Mouse (Mus musculus): ENCODE measurements at regions not wholly inside any gene's neighbourhood (a gene's known extent, or its start where the extent isn't known, plus 50 kb on each side); places are given as distances from the start of the nearest gene placed in this dataset.
"Not testable (repeated sequence)": the region's sequence is repeated elsewhere in the genome, so short reads cannot be mapped to it uniquely, and the experiment has no call there.

DNA sequence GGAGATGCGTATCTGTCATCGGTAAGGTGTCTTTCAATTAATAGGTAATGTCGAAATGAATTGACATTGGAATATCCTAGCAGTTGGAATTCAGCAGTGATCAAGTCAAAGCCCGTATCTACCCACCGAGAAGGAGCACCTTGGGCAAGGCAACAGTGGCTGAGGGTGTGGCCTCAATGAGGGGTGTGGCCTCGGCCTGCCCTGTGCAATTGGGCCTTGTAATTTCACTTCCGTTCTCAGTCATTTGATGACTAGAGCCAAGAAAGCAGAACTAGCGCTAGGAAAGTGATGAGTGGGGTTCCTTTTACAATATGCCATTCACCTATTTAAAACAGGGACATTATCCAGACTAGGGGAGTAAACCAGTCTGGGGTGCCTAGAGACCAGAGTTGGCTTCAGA, 77.6 kb downstream of the Elovl4 start:
- no peak for DNase-seq (ENCODE audit: low read depth, low spot score)

DNA sequence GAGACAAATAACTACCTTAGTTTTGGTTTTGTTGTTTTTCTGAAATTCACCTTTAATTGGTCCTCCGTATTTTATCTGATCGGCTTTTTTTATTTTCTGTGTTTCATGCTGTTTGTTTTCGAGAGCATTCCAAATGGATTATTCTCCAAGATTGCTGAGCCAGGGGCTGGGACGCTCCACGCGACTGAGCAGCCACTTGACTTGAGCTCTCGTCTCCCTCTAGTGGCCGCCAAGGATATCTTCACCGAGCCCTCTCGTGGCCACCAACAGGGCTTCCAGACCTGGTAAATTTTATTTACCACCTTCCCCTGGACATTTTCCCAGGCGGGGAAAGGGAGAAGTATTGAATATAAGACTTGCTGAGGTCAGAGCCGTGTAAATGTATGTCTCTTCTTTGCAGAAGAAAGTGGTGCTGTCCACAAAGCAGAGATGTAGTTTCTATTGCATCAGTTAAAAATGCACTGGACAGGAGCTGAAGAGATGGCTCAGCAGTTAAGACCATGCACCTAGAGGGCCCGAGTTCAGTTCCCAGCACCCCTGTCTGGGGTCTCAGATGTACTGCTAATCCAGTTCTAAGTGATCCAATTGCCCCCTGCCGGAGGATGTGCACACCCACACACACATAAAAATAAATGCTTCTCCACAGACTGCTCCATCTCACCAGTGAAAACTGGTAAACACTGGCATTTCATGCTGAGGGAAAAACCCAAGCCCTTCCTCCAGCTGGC, 78.5 kb downstream of the Elovl4 start:
- DNase-seq (ENCODE audit: low read depth, low spot score): peak; percentile 69

DNA sequence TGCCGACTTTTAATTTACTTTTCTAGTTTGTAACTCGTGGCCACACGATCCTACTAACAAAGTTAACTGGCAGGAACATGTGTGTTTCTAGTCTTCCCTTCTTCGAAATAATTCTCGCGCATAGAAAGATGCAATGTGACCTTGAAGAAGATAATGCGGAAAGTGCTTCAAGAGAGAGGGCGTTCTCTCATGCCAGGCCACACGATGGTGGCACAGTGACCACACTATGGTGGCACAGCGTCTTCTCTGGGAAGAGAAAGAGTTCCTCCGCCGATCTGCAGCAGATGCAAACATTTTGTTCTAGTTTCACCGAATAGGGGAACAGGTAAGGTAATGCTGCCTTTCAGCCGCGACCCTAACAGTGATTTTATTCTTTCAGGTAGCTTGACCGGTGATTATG, 79.1 kb downstream of the Elovl4 start:
- DNase-seq (ENCODE audit: low read depth, low spot score): no peak

DNA sequence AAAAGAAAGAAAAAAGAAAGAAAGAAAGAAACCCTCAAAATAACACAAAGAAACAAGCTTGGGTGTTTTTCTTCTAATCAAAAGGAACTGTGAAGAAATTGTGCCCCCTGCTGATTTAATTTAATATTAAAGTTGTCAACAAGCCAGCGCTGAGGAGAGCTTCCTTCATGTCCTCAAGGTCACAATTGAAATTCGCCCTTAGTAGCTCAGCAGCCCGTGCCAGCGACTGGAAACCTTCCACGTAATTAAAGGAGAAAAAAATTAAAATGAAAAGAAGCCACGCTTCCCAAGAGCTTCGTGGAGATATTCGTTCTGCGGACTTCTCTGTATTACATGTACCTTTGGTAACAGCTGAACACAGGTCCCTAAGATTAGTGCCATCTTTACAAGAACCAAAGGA, 80.0 kb downstream of the Elovl4 start:
- DNase-seq (ENCODE audit: low read depth, low spot score): no peak

DNA sequence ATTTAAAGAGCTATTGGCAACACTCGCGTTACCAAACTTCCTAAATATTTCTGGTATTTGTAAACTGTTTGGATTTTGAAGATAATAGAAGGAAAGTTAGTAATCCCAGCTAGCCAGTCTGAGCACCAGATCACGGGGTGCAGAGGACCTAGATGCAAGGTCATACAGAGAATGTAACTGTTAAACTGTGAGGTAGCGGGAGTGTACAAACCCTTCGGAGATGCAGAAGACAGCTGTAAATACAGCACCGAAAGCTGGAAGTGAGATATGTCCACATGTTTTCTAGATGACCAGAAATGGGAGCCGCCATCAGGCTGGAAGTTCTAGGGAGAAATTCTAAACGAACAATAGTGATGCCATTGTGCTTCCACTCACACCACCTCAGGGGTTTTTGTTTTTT, 80.5 kb downstream of the Elovl4 start:
- DNase-seq (ENCODE audit: low read depth, low spot score): no peak

DNA sequence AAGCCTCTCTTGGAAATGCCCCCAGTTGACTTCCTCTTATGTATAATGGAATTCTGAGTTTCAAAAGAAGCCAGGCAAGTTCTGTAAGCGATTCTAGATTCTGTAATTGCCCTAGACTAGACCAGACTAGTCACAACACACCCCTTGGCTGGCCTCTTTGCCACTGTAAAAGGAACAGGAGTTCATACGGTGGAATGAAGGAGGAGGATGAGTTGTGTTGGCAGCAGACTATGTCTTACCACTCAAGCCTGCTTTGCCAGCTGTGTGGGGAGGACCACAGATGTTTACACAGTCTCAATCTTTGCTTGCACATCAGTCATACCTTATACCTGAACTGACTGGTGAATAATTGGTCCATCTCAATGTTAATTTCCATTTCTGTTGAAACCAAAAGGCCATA, 85.1 kb downstream of the Elovl4 start:
- DNase-seq (ENCODE audit: low read depth, low spot score): no peak

DNA sequence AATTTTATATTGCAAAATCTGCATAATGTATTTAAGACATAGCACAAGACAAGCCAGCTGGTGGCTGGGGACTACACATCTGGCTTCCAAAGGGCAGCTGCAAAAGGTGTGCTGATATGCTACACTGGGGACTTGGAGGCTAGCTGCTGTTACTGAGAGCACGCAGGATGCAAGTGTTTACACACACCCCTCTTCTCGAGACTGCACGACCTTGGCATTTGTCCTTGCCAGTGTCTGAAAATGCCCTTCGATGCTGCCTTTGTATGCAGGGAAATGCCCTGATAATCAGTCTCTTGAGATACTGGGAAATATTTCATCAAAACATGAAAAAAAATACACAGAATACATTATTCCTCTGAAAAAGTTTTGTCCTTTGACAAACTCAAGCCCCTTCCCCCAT, 86.3 kb downstream of the Elovl4 start:
- DNase-seq (ENCODE audit: low read depth, low spot score): no peak

DNA sequence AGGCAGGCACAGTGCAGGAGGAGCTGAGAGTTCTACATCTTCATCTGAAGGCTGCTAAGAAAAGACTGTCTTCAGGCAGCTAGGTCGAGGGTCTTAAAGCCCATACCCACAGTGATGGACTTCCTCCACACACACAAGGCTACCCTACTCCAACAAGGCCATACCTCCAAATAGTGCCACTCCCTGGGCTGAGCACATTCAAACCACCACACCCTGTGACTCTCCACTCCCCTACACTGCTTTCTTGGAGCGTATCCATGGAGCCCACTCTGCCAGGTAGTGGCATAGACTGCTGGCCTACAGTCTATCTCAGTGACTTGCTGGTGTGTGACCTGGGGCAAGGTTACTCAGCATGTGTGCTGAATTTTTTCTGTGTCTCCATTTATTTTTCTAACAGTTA, 88.0 kb downstream of the Elovl4 start:
- DNase-seq (ENCODE audit: low read depth, low spot score): not testable (repeated sequence)

DNA sequence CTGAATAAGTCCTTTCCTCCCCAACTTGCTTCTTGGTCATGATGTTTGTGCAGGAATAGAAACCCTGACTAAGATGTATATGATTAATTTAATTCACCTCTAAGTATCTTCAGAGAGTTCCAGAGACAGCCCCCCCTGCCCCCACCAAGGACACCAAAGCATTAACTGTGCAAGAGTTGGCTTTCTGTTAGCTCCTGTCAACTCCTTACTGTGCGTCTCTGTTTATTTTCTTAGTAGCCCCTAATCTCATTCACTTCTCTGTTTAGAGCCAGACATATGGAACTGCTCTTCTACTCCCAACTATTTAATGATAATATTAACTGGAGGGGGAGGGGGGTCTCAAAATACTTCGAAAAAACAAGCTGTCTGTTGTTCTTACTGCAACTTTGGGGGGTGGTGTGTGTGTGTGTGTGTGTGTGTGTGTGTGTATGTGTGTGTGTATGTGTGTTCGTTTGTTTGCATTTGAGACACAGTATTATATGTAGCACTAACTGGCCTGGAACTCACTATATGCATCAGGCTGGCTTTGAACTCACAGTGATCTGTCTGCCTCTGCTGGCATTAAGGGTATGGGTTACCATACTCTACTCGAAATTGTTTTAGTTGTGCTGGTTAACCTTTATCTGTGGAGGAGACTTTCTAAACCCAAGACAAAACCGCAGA, 89.8 kb downstream of the Elovl4 start:
- no peak for DNase-seq (ENCODE audit: low read depth, low spot score)

DNA sequence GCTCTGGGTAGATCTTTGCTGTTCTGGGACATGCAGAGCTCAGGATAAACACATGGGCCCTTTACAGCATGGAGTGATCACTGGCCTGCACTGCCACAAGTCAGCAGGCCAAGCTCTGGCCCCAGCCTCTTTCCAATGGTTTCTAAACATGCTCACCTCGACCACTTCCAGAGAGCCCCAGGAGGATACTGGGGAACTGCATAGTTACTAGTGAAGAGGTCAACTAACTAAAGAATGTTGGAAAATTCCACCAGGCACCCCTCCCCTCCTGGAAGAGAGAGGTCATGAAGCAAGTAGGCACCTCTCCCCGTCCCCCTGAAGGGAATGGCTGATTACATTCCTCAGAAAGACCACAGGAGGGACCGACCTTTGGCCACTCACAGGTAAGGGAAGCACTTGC, 98.7 kb downstream of the Elovl4 start:
- DNase-seq (ENCODE audit: low read depth, low spot score): no peak

DNA sequence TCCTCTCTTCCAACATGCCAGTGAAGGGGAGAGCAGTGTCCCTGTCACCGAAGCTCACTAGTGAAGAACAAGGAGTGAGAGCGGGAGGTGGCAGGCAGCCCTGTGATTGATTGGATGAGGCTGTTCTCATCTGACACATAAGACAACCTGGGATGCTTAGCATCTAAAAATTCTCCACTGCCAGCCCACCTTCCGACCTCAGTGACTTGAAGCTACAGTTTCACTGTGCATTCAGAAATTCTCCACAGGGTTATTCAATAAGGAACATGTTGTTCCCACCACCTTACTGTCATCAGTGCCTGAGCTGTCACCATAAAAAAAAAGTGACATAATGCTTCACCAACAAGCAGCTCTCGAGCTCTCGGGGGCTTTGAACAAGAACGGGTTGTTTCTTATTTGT, 100.0 kb downstream of the Elovl4 start:
- no peak for DNase-seq (ENCODE audit: low read depth, low spot score)

DNA sequence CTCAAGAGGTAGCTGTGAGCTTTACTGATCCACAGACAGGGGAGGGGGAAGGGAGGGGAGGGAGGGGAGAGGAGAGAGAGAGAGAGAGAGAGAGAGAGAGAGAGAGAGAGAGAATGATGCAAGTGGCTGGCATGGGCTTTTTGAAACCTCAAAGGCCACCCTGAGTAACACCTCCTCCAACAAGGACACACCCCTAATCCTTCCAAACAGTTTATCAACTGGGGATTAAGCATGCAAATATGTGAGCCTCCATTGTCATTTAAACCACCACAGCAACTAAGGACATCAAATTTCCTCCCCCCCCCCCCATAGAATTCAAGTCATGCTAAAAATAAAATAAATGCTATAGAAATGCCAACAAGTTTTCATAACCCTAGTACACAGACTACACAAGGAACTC, 101.9 kb downstream of the Elovl4 start:
- no peak for DNase-seq (ENCODE audit: low read depth, low spot score)

DNA sequence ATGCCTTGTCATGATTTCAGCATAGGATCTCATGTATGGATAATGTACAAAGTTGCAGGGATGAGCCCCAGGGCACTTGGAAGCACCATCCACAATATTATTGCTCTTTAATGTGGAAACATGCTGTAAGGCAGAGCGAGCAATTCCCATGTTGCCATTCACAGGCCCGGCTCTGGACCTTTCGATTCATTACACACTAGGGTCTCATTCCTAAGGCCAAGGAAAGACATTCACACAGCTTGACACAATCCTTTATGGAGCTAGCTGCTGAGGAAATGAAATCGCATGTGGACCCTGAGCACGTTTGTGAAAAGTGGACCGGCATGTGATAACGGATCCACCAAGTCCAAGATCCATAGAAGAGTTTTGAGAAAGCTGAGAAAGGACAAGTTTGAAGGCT, 105.2 kb downstream of the Elovl4 start:
- no peak for DNase-seq (ENCODE audit: low read depth, low spot score)

DNA sequence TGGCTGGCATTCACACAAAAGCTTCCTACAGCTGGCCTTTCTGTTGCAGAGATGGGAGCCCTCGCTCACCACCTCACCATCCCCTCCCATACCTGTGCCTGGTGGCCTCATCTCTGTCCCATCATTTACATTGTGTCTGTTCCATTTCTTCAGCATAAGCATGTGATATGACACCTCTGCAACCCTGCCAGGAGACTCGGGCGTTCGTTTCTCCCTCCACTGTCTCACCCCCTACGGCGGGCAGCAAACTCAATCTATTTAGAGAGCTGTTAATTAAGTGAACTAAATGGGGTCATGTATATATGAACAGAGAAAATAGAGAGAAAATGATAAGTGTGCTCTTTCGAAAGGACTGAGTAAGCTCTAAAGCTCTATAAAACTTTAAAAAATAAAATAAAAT, 106.0 kb downstream of the Elovl4 start:
- DNase-seq (ENCODE audit: low read depth, low spot score): no peak

DNA sequence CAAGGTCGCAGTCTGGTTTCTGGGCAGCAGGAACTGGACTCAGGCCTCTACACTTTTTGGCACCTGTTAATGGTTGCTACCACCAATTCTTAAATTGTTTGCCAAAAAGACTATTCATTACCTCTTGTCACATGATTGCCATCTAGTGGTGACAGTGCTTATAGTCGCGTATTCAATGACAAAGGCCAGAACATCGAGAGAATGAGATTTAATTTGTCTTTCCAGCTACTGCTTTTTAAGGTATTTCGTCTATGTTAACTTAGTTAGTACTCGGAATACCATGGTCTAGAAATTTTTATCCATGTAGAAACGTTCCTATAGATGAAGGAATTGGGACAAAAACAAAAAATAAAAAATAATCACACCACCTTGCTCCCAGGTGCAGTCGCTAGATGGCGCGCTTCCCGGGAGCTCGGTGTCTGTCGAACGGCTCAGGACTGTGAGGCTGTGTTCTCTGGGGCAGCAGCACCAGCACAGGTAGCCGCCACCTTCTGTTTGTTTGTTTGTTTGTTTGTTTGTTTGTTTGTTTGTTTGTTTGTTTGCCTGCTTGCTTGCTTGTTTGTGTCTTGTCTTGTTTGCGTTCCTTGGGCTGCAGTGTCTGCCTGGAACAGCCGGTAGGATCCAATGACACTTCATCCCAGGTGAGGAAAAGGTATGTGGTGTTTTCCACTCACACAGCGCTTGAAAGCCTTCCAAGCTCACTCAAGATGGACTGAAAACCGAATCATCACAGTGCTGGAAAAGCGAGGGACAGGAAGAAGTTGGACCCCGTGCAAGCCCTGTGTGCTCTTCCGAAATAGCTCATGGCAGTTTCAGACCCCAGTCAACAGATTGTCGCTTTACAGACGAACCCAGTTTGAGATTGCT, 114.5 kb downstream of the Elovl4 start:
- peak; percentile 68 for DNase-seq (ENCODE audit: low read depth, low spot score)
